Mouse (Mus musculus) hindbrain, embryonic 10.5 days (tissue): ENCODE measurements around the gene Sox6. TPM values are rescaled to one million over a fixed set of nuclear protein-coding genes. Genes with fewer than 3 reads are reported as not detected.

Experiments used
- DNase-seq: peaks from one replicate; pipeline ENCODE4 v3.0.0-alpha.2; 2017; ENCODE audit warnings: low spot score
- H3K27ac ChIP-seq: fragments of 300-500 bp; sonication (generic); 2 replicates; pipeline ENCODE4 v1.5.1; 2016; ENCODE audit warnings: mild to moderate bottlenecking, moderate library complexity
- H3K27me3 ChIP-seq: fragments of 300-500 bp; sonication (generic); 2 replicates; pipeline ENCODE4 v1.6.1; 2016; ENCODE audit warnings: mild to moderate bottlenecking; ENCODE audit not compliant: poor library complexity, insufficient read depth, severe bottlenecking
- H3K36me3 ChIP-seq: fragments of 300-500 bp; sonication (generic); 2 replicates; pipeline ENCODE4 v1.6.1; 2016; ENCODE audit warnings: mild to moderate bottlenecking, moderate library complexity
- H3K4me1 ChIP-seq: fragments of 300-500 bp; sonication (generic); replicated peaks from 2 replicates; pipeline ENCODE4 v1.6.1; 2016; ENCODE audit warnings: mild to moderate bottlenecking
- H3K4me3 ChIP-seq: fragments of 300-500 bp; sonication (generic); 2 replicates; pipeline ENCODE4 v1.5.1; 2016; ENCODE audit warnings: mild to moderate bottlenecking, moderate library complexity
- H3K9me3 ChIP-seq: fragments of 300-500 bp; sonication (generic); 2 replicates; pipeline ENCODE4 v1.6.1; 2016; ENCODE audit warnings: mild to moderate bottlenecking, moderate library complexity
- WGBS: fragments of 180-500 bp; shearing (Covaris S2); methylation state at CpG from one replicate; pipeline ENCODE4 v1.1.7; 2016; 5-methylcytosine and 5-hydroxymethylcytosine counted together
- polyA plus RNA-seq: library from polyadenylated mRNA; unstranded; fragments of >200 nt; fragmentation: Nextera tagmentation; extraction: Ambion mirVana; gene quantifications from 2 replicates; pipeline ENCODE4 v1.2.1, GENCODE M21; 2016

Gene Sox6
- polyA plus RNA-seq, 1 experiment from 2014 or later, result 22.5 TPM

DNA sequence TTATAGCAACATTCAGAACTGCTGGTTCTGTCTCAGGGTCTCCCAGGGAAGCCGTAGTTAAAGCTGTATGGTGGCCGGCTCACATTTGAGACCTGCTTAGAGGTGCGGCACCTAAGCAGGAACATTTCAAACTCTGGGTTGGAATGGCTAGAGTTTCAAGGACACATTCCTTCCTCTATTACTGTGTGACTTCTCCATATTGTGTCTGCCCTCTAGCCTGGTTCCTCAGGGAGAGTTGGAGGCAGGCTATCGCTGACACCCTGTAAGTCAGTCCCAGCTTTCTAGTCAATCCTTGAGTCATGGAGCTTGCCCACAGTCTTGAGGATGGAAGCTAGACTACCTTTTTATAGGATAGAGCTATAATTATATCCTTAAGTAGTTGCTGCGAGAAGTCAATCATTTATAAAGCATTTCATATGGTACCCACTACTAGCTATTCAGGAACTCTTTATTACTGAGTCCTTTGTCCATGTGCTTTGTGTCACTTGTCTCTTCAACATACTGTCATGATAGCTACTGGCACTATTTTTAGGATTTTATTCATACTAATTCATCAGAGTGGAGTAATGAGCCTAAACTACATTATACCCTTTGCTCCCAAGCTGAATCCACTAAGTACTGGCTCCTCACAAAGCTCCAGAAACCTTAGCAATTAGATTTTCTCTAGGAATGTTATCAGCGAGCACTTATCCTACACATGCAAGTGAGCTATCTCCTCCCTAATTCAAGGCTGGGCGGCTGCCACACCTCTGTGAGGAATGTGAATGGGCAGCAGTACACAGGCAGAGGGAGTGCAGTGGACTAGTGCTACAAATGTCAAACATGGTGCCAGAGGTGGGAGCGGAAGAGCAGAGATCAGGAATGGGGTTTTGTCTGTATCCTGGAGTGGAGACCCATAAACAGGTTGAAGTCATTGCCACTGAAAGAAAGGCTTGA lies 254.3 kb downstream of the Sox6 start:
- 90% methylated on average over 8 of the region's 8 CpGs for WGBS
- 0 out of 2 replicates have a peak, but pooled peaks cover 4% of the 10 kb centered on the region for H3K4me1 ChIP-seq
- DNase-seq, result no peak
- no peak overlapping the region for H3K27ac ChIP-seq
- H3K36me3 ChIP-seq, result no peaks in the 10 kb centered on the region
- H3K4me3 ChIP-seq, result no peak overlapping the region
- H3K27me3 ChIP-seq, result no peaks in the 10 kb centered on the region
- H3K9me3 ChIP-seq, result 0 out of 2 replicates have a peak, but pooled peaks cover 2% of the 10 kb centered on the region

DNA sequence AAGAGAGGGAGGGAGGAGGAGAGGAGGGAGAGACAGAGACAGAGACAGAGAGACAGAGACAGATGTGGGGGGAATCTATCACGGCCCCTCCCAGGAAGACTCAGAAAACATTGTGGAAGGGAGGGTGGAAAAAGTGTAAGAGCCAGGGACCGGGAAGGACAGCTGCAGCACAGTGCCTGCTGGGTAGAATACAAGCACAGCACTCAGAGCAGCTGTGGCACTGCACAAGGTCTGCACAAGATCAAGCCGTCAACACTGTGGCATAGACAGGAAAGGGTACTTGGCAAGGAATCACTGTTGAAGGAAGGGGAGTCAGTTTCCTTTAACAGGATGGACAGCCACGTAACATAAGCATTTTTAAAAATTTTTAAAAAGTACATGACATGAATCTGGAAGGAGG lies 258.4 kb downstream of the Sox6 start:
- Histone ChIP-seq H3K4me3 (no peak overlapping the region), H3K36me3 (no peaks in the 10 kb centered on the region), H3K27ac (no peak overlapping the region), H3K27me3 (no peaks in the 10 kb centered on the region), H3K9me3 (0 out of 2 replicates have a peak, but pooled peaks cover 2% of the 10 kb centered on the region), H3K4me1 (peaks cover 17% of the 10 kb centered on the region)
- no peak for DNase-seq
- WGBS, result 94% methylated on average over 4 of the region's 4 CpGs

DNA sequence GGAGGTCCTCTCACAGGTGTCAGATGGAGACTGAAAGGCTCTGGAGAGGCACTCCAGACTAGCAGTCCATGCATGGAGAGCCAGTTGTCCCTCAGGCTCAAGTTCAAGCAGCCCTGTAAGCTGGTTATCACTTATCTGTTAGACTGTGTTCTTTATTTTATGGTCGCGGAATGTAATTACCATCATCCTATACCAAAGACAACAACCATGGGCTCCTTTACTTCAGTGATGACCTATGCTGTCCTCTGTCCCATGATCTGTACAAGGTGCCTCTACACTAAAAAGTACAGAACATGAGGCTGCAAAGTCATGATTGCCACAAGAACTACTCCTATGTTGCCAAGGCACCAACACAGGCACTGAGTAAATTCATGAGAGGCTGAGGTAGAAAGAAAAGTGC lies 259.1 kb downstream of the Sox6 start:
- Histone ChIP-seq H3K36me3 (no peaks in the 10 kb centered on the region), H3K27ac (no peak overlapping the region), H3K4me3 (no peak overlapping the region), H3K4me1 (peaks cover 17% of the 10 kb centered on the region), H3K9me3 (0 out of 2 replicates have a peak, but pooled peaks cover 2% of the 10 kb centered on the region), H3K27me3 (no peaks in the 10 kb centered on the region)
- no peak for DNase-seq
- 91% methylated on average over 2 of the region's 2 CpGs for WGBS

DNA sequence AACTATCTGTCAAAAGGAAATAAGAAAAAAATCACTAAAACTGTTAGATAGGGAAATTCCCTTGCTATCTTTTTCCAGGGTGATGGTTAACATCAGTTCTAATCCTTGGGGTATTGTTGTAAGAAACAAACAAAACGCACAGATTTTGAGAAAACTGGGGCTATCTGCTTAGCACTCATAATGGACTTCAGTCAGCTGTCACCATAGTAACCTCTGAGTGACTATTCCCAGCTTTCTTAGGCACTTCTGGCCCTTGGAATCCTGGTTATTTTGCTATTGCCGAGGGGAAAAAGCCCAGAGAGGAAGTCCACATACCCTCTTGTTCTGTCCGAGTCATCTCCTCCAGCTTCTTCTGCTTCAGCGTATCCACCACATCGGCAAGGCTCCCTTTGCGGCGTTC lies 261.9 kb downstream of the Sox6 start:
- DNase-seq, result no peak
- H3K4me1 ChIP-seq, result peaks cover 12% of the 10 kb centered on the region
- 0 out of 2 replicates have a peak, but pooled peaks cover 2% of the 10 kb centered on the region for H3K9me3 ChIP-seq
- H3K36me3 ChIP-seq, result no peaks in the 10 kb centered on the region
- H3K4me3 ChIP-seq, result no peak overlapping the region
- 0 out of 2 replicates have a peak overlapping the region, but pooled peaks have one; percentile 29 for H3K27ac ChIP-seq
- H3K27me3 ChIP-seq, result no peaks in the 10 kb centered on the region
- 64% methylated on average over 7 of the region's 7 CpGs for WGBS

DNA sequence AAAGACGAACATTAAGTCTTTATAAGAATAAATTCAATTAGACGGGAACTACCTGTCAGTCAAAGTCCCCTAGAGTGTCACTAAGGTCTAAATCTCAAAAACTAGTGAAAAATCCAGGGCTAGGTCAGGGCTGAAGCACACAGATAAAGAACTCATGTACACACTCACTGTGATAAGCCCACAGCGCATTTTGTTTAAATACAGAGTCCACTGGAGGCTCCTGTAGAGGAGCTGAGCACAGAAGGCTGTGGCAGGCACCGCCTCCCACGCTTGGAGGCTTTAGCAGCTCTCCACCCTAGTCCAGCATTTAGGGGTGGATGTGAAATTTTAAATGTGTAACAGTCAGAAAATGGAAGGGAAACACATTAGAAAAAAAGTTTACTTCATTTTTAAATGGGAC lies 262.3 kb downstream of the Sox6 start:
- H3K4me3 ChIP-seq, result no peak overlapping the region
- 56% methylated on average over 5 of the region's 5 CpGs for WGBS
- 0 out of 2 replicates have a peak, but pooled peaks cover 2% of the 10 kb centered on the region for H3K9me3 ChIP-seq
- no peak overlapping the region for H3K27ac ChIP-seq
- no peak for DNase-seq
- no peaks in the 10 kb centered on the region for H3K27me3 ChIP-seq
- H3K36me3 ChIP-seq, result no peaks in the 10 kb centered on the region
- peaks cover 12% of the 10 kb centered on the region for H3K4me1 ChIP-seq

DNA sequence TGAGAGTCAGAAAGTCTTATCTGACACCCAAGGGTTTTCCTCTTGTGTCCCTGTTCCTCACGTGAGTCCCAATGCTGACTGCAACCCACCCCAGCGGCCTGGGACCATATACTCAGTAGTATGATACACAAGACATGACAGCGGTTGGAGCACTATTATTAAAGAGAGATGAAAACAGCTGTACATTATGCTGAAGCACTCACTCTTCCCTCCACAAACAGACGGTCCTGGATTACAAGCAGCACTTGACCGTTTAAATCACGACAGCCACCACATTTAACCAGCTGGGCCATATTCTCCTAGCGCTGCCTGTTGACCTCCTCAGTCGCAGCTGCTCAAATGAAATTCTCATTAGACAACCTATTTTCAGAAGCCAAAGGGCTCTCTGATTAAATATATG lies 272.3 kb downstream of the Sox6 start:
- Histone ChIP-seq H3K9me3 (no peaks in the 10 kb centered on the region), H3K27ac (no peak overlapping the region), H3K36me3 (no peaks in the 10 kb centered on the region), H3K4me1 (no peaks in the 10 kb centered on the region), H3K4me3 (no peak overlapping the region), H3K27me3 (no peaks in the 10 kb centered on the region)
- no peak for DNase-seq
- WGBS, result 88% methylated on average over 8 of the region's 8 CpGs

DNA sequence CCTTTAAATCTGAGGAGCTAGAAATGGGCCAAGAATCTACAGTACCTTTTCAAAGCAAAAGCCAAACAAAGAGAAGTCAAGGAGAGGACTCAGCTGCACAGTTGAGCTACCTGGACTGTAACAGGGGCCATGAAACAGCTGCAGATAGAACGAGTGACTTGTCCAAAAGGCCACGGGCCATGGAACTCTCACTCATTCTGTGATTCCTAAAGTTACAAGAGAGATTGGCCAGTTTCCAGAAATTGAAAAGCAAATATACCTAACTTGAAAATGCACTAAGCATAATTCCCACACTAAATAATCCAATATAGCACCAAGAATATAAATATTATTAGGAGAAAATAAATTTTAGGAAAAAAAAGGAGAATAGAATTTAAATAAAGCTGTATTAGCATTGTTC lies 274.7 kb downstream of the Sox6 start:
- Histone ChIP-seq H3K9me3 (no peaks in the 10 kb centered on the region), H3K4me1 (no peaks in the 10 kb centered on the region), H3K36me3 (no peaks in the 10 kb centered on the region), H3K27ac (no peak overlapping the region), H3K4me3 (no peak overlapping the region), H3K27me3 (no peaks in the 10 kb centered on the region)
- no peak for DNase-seq
- 78% methylated on average over 2 of the region's 2 CpGs for WGBS

DNA sequence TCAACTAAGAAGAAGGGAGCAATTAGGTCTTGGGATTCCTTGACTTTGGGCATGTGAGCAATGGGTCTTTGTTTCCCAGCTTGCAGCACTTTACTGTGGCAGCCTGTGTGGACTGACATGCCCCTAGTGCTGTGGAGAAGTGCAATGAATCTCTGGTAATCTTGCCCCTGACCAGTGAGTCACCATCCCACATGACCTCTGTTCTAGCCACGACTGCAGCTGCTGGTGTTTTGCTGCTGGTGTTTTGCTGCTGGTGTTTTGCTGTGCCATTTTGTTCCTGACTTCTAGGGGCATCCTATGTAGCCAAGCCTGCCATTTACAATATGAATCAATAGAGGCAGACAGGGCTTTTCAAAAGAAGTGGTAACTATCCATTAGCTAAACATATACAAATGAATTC lies 280.4 kb downstream of the Sox6 start:
- 50% methylated on average over 1 of the region's 1 CpGs for WGBS
- no peak overlapping the region for H3K27ac ChIP-seq
- no peak overlapping the region for H3K4me3 ChIP-seq
- H3K36me3 ChIP-seq, result no peaks in the 10 kb centered on the region
- H3K4me1 ChIP-seq, result no peaks in the 10 kb centered on the region
- no peak for DNase-seq
- H3K27me3 ChIP-seq, result no peaks in the 10 kb centered on the region
- no peaks in the 10 kb centered on the region for H3K9me3 ChIP-seq

DNA sequence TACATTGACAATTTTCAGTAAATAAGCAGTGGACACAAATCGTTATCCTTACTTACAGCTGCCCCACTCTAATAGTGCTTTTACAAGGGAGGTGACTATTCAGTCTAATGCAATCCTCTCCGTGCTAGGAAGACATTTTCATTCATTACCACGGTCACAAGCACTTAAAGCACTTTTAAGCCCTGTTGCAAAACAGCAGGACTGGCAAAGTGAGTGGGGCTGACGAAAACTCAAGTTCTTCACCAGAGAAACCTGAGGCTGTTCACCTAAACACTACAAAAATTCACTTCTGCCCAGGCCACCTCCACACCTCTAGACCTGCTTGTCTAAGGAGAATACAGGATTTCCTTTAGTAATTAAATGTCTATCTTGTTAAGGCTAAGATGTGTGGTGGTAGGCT lies 283.3 kb downstream of the Sox6 start:
- DNase-seq, result no peak

DNA sequence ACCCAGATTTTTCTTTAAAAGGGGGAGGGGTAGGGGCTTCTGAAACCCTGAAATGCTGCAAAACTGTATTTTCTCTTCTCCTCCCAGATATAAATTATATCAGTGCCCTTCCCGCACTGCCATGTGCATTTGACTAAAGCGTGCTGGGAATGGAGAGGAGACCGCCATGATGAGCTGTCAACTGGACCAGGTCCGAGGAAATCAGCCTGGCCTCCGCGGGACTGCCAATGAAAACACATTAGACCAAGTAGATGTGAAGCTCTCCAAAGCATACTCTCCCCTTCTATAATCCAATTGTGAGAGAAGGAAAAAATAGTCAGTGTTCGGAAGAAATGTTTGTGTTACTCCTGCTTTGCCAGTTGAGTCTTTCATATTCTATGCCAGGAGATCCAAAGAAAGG lies 284.4 kb downstream of the Sox6 start:
- DNase-seq, result no peak
- 85% methylated on average over 7 of the region's 7 CpGs for WGBS
- H3K27me3 ChIP-seq, result no peaks in the 10 kb centered on the region
- no peak overlapping the region for H3K4me3 ChIP-seq
- H3K36me3 ChIP-seq, result no peaks in the 10 kb centered on the region
- peaks cover 28% of the 10 kb centered on the region for H3K4me1 ChIP-seq
- H3K9me3 ChIP-seq, result no peaks in the 10 kb centered on the region
- H3K27ac ChIP-seq, result no peak overlapping the region

More for the DNA sequence above, 283.3 kb downstream of the Sox6 start:
- Histone ChIP-seq H3K27me3 (no peaks in the 10 kb centered on the region), H3K4me3 (no peak overlapping the region), H3K9me3 (no peaks in the 10 kb centered on the region), H3K27ac (no peak overlapping the region), H3K4me1 (peaks cover 24% of the 10 kb centered on the region), H3K36me3 (no peaks in the 10 kb centered on the region)
- WGBS, result 77% methylated on average over 4 of the region's 4 CpGs

DNA sequence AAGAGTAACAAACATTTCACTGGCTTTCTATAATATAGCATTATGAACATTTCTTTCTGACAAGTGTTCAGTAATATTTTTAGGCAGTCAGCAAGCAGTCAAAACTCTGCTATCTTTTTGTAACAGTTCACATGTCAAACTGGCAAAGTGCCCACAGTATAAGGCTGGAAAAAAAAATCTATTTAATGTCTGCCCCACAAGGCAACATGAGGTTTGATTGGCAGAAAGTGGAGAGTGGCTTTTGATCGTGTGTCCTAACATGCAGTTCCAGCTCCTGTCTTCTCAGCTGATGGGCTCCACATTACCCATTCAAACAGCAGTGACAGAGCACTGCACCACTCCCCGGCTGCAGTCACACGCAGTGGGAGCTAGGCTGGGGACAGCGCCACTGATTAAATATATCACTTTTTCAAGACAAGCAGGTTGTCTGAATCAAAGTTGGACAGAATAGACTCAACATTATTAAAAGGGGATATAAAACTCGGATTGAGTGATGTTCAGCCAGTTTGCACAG lies 286.4 kb downstream of the Sox6 start:
- Histone ChIP-seq H3K4me3 (no peak overlapping the region), H3K27ac (no peak overlapping the region), H3K27me3 (no peaks in the 10 kb centered on the region), H3K36me3 (no peaks in the 10 kb centered on the region), H3K4me1 (peaks cover 28% of the 10 kb centered on the region), H3K9me3 (no peaks in the 10 kb centered on the region)
- 41% methylated on average over 5 of the region's 5 CpGs for WGBS
- DNase-seq, result no peak

DNA sequence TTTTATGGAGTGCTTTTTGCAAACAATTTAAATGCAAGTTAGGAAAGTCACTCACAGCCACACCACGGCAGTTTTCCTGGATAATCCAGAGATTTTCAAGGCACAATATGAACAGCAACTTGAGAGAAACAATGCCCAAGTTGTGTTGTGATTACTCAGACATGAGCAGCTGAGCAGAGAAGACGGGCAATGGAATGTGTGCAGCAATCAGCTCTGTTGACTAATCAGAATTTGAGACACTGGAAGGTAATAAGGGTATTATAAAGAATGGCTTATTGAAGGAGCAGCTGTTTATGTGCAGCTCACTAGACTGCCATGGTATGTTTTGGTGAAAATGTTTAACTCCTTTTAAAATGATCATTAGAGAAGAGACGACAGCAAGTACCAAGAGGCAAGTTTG lies 287.5 kb downstream of the Sox6 start:
- no peak for DNase-seq
- H3K36me3 ChIP-seq, result no peaks in the 10 kb centered on the region
- no peaks in the 10 kb centered on the region for H3K9me3 ChIP-seq
- peak overlapping the region; percentile 53; the same call in 1 of the 2 replicates for H3K27ac ChIP-seq
- H3K4me1 ChIP-seq, result peaks cover 28% of the 10 kb centered on the region
- 38% methylated on average over 3 of the region's 3 CpGs for WGBS
- no peaks in the 10 kb centered on the region for H3K27me3 ChIP-seq
- H3K4me3 ChIP-seq, result no peak overlapping the region

DNA sequence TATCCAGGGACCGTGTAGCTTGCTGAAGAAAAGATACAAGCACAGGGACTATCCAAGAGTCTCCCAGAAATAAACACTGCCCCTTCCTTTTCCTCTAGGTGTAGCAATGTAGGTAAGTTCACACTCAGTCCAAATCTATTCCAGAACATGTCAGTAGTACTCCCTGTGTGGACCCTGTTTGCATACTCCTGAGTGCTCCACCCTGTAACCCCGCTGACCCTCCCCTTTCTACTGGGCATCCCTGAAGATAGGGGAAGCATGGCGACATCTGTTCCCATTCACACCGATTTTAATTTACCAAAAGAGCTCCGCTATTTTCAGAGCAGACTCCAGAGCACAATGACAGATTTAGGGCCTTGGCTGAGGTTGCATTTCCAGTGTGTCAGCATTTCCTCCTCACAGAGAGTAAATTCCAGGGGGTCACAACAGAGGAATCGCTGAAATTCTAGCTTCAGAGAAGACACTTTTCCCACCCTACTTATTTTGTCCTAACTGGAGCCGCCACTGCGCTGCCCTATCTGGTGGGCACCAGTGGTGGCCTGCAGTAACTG lies 288.2 kb downstream of the Sox6 start:
- H3K4me3 ChIP-seq, result no peak overlapping the region
- H3K4me1 ChIP-seq, result peaks cover 28% of the 10 kb centered on the region
- H3K27me3 ChIP-seq, result no peaks in the 10 kb centered on the region
- DNase-seq, result peak; percentile 17
- H3K9me3 ChIP-seq, result no peaks in the 10 kb centered on the region
- 46% methylated on average over 8 of the region's 8 CpGs for WGBS
- H3K27ac ChIP-seq, result peak overlapping the region; percentile 53; the same call in 1 of the 2 replicates
- H3K36me3 ChIP-seq, result no peaks in the 10 kb centered on the region
